Mouse (Mus musculus): ENCODE data around the gene Rbm17.
A peak's percentile ranks its signal among the peaks of the same experiment; 100 is the strongest.

Gene Rbm17

GRCm38 (mm10) chr2:11596690-11597089 lies 7.3 kb downstream of the Rbm17 start:
- DNase-seq (ENCODE audit: low spot score) = no peak

GRCm38 (mm10) chr2:11587996-11588395 lies 16.0 kb downstream of the Rbm17 start:
- DNase-seq (ENCODE audit: low spot score) = no peak

GRCm38 (mm10) chr2:11579399-11579798 lies 24.6 kb downstream of the Rbm17 start:
- no peak for DNase-seq (ENCODE audit: low spot score)

- no peak for DNase-seq (ENCODE audit: low spot score)
Observed at GRCm38 (mm10) chr2:11578187-11578586, 25.8 kb downstream of the Rbm17 start.

- no peak for DNase-seq (ENCODE audit: low spot score)
Observed at GRCm38 (mm10) chr2:11573684-11574083, 30.3 kb downstream of the Rbm17 start.

DNA sequence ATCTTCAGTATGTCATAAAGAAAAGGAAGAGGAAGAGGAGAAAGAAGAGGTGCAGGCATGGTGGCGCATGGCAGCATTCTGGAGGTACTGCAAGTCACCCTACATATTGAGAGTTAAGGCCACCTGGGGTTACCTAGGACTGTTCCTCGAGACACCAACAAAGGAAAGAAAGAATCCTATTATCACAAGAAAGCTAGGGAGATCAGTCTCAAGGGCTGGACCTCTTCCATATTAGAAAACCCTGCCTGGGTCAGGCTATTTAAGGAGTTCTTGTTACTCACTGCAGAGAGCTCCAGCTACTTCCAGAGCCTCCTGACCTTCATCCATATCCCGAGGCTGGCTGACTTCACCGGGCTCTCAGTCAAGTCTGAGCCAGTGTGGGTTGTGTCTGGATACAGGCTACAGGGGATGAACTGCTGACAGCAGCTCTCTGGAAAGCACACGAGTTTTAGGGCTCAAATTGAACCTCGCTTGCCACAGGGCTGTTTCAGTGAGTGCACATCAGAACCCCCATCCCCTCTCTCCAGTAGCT lies 32.9 kb downstream of the Rbm17 start:
- no peak for DNase-seq (ENCODE audit: low spot score)

GRCm38 (mm10) chr2:11568471-11568870 lies 35.5 kb downstream of the Rbm17 start:
- DNase-seq (ENCODE audit: low spot score) = no peak

- DNase-seq (ENCODE audit: low spot score) = peak; percentile 29
Observed at GRCm38 (mm10) chr2:11567781-11568362, 36.1 kb downstream of the Rbm17 start.

GRCm38 (mm10) chr2:11566898-11567297 lies 37.1 kb downstream of the Rbm17 start:
- DNase-seq (ENCODE audit: low spot score) = no peak

- DNase-seq (ENCODE audit: low spot score) = no peak
Observed at GRCm38 (mm10) chr2:11566241-11566640, 37.7 kb downstream of the Rbm17 start.

GRCm38 (mm10) chr2:11564768-11565167 lies 39.2 kb downstream of the Rbm17 start:
- DNase-seq (ENCODE audit: low spot score) = no peak

- no peak for DNase-seq (ENCODE audit: low spot score)
Observed at GRCm38 (mm10) chr2:11563256-11563655, 40.7 kb downstream of the Rbm17 start.

- no peak for DNase-seq (ENCODE audit: low spot score)
Observed at GRCm38 (mm10) chr2:11558654-11559053, 45.3 kb downstream of the Rbm17 start.

GRCm38 (mm10) chr2:11557244-11557643 lies 46.7 kb downstream of the Rbm17 start:
- DNase-seq (ENCODE audit: low spot score) = no peak

GRCm38 (mm10) chr2:11555316-11555715 lies 48.6 kb downstream of the Rbm17 start:
- no peak for DNase-seq (ENCODE audit: low spot score)

GRCm38 (mm10) chr2:11553471-11554400 lies 50.2 kb downstream of the Rbm17 start, which contains the start of gene Pfkfb3:
Gene Pfkfb3 (minus strand): TSS chr2:11554077.
- DNase-seq (ENCODE audit: low spot score) = peak; percentile 76

DNA sequence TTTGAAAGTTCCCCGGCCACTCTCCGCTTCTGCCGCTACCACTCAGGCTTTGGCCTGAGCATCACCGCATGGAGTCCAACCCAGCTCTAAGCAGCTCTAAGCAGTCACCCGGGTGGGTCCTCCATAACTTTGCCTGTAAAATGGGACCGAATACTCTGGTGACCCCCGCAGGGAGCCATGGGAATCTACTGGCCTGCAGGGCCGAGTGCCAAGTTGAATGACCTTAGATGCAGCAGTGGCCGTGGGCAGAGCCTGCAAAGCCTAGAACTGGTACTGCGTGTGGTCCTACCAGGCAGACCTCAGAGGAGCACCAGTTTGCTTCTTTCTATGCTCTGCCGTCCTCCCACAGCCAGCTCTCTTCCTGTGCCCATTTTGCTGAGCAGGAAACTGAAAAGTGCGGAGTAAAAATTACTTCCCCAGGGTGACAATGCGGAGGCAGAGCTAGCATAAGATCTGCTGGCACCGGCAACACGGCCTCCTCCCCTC lies 50.9 kb downstream of the Rbm17 start:
- no peak for DNase-seq (ENCODE audit: low spot score)

GRCm38 (mm10) chr2:11552297-11552821 lies 51.6 kb downstream of the Rbm17 start:
- DNase-seq (ENCODE audit: low spot score) = no peak

GRCm38 (mm10) chr2:11551726-11552125 lies 52.2 kb downstream of the Rbm17 start:
- no peak for DNase-seq (ENCODE audit: low spot score)

DNA sequence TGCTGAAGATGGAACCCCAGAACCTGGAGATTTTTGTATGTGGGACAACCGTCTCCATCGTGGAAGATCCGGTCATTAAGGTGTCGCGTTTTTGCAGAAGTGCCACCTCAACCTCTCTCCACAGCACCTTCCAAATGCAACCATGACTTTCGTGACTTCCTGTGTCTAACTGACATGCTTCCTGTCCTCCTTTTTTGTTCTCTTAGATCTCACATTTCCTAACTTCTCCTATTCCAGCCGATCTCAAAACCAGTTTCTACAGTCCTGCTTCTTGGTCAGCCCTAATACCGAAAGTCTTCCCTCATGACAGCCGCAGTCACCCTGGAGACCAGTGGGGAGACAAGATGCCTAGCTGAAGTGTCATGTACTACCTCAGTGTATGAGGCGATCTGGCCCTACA lies 55.4 kb downstream of the Rbm17 start:
- DNase-seq (ENCODE audit: low spot score) = no peak

DNA sequence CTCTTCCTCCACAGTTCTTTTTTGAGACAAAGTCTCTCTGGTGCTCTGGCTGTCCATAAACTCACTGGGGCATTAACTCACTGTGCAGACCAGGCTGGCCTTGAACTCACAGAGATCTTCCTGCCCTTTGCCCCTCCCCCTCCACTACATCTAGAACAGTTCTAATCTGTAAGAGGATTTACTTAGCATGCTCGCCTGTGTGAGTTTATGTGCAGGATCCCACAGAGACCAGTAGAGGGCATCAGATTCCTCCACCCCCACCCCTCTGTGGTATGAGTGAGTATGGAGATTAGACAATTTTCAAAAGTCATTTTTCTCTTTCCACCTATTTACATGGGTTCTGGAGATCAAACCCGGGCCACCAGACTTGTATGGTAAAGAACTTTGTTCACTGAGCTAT lies 56.3 kb downstream of the Rbm17 start:
- DNase-seq (ENCODE audit: low spot score) = no peak

- no peak for DNase-seq (ENCODE audit: low spot score)
Observed at GRCm38 (mm10) chr2:11546091-11546490, 57.9 kb downstream of the Rbm17 start.

- DNase-seq (ENCODE audit: low spot score) = no peak
Observed at GRCm38 (mm10) chr2:11545380-11545779, 58.6 kb downstream of the Rbm17 start.

Data from urinary bladder, postnatal 14 days (tissue).